Mouse (Mus musculus): Measurements from ENCODE around the gene Egfl7.

DNA sequence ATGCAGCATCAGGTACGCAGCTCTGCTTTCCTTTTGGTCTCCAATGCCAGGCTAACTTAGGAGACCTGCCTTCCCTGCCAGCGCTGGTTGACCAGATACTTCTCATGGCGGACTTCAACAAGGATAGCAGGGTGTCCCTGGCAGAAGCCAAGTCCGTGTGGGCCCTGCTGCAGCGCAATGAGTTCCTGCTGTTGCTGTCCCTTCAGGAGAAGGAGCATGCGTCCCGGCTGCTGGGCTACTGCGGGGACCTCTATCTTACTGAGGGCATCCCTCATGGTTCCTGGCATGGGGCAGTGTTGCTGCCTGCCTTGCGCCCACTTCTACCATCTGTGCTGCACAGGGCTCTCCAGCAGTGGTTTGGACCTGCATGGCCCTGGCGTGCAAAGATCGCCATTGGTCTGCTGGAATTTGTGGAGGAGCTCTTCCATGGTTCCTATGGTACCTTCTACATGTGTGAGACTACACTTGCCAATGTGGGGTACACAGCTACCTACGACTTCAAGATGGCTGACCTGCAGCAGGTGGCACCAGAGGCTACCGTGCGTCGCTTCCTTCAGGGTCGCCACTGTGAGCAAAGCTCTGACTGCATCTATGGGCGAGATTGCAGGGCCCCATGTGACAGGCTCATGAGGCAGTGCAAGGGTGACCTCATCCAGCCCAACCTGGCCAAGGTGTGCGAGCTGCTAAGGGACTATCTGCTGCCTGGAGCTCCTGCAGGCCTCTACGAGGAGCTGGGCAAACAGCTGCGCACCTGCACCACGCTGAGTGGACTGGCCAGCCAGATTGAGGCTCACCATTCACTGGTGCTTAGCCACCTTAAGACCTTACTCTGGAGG, 55.9 kb downstream of the Egfl7 start:
- TF ChIP-seq CTCF (IDR thresholded peaks at IDR 0.05; ENCODE audit: borderline replicate concordance, control insufficient read depth, extremely low read depth, insufficient read depth, low read length, poor library complexity) (no peak), POLR2A (IDR thresholded peaks at IDR 0.05; ENCODE audit: control insufficient read depth, extremely low read depth, insufficient read depth, low read length, poor library complexity) (no peak)

All from thymus, adult 2 months (tissue).